Mouse (Mus musculus) T-helper 17 cell (primary cell): ENCODE results near the gene Ubxn1.

Source experiments
- in situ Hi-C, 2 experiments: fragments of 300-600 bp; cut with MboI, MseI; formaldehyde crosslinking; loops; 1 replicate in 1 of 2; 2 replicates in 1 of 2; pipeline ENCODE4 v1.15.1; 2025; ENCODE audit warnings: high pct_unique_total_duplicates in 2 of 2

Gene Ubxn1

DNA sequence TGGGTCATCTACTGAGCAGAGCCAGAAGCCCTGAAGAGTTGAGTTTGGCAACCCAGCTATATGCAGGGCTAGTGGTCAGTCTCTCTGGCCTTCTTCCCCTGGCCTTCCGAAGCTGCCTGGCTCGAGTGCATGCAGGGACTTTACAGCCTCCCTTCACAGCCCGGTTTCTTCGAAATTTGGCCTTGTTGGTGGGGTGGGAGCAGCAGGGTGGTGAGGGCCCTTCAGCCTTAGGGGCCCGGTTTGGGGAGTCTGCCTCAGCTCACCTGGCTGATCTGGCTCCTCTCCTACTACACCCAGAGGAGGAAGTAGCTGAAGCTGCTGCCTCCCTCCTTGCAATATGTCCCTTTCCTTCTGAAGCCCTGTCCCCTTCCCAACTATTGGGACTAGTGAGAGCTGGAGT, 24.9 kb downstream of the Ubxn1 start:
- in situ Hi-C loops = loop anchor here (5.0 kb wide), 2 partner anchors 74 to 79 kb away; partner anchors contain the start of genes Hnrnpul2 (in 1 of the 2) and Ttc9c (in 1 of the 2)

DNA sequence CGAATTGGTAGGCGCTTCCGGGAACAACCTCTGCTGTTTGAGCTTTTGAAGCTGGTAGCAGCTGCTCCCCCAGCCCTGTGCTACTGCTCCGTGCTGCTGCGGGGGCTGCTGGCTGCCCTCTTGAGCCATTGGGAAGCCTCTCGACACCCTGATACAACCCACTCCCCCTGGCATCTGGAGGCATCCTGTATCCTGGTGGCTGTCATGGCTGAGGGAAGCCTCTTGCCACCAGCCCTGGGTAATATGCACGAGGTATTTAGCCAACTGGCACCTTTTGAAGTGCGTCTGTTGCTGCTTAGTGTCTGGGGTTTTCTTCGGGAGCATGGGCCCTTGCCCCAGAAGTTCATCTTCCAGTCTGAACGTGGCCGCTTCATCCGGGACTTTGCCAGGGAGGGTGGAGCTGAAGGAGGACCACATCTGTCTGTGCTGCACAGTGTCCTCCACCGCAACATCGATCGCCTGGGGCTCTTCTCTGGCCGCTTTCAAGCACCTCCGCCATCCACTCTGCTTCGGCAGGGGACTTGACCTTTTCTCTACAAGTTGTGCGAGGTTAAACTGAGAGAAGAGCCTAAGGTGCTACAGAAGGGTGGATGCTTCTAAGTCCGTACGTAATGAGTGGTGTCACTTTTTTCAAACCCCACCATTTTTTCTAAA, 26.0 kb downstream of the Ubxn1 start:
- in situ Hi-C loops = loop anchor here (5.0 kb wide), 2 partner anchors 75 to 80 kb away; partner anchors contain the start of genes Hnrnpul2 (in 1 of the 2) and Ttc9c (in 1 of the 2)

DNA sequence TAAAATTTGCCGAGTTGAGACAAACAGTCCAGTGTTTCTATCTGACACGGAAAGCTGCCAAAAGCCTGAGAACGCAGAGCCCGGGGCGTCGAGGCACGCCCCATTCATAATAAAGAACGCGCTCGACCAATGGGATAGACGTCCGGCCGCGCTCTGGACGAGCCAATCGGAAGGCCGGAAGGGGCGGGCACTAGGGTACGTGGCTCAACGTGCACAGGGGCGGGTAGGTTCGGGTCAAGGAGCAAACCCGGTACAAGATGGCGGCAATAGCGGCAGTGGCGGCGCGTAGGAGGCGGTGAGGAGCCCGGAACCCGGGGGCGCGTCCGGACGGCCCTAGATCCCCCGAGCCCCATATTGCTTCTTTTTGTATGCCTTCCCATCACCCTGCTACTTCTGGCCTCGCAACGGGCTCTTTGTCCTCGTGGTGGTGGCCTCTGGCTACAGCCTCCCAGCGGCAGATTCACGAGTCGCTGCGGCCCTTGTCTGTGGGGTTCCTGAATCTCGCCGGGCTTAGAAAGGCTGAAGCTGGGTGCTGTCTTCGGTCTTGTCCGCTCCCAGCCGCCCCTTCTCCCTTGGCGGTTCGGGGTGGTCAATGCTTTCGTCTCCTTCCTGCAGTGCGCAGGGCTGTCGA, 26.7 kb downstream of the Ubxn1 start, which contains the start of gene Ganab:
Gene Ganab (plus strand): TSS at position 207 of the 631 bp plus-strand sequence.
- in situ Hi-C loops = loop anchor here (5.0 kb wide), 2 partner anchors 76 to 81 kb away; partner anchors contain the start of genes Hnrnpul2 (in 1 of the 2) and Ttc9c (in 1 of the 2)

DNA sequence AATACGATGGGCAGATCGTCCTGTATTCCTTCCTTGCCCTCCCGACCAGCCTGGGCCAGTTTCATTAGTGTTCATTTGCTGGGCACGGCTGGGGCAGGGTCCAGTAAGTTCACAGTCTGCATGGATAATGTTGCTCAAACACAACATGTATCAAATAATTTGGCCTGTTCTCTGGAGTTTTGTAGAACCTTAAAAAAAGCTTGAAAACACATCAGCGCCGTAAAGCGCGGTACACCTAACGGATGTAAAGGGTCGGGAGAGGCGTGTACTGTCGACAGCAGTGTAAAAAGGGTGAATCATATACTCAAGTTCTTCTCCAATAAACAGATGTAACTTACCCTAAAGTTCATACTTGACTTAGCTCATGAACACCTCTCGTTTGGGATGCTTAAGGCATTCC, 27.3 kb downstream of the Ubxn1 start:
- in situ Hi-C loops = loop anchor here (5.0 kb wide), 2 partner anchors 76 to 81 kb away; partner anchors contain the start of genes Hnrnpul2 (in 1 of the 2) and Ttc9c (in 1 of the 2)

DNA sequence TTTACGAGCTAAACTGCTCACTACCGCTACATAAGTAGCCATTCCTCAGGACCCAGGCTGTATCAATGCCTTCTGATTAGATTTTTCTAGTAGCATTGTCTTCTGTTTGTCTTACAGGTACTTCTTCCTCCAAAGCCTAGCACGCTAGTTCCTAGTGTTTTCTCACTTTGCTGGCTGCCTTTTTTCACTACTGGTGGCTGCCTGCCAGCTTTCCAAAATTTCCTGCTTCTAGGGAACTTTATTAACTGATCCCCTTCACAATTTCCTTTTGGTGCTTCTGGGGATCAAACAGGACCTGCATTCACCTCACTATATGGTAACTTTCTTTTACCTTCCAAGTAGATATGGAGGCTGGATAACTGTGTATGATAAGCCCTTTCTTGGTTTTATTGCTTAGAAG, 27.8 kb downstream of the Ubxn1 start:
- in situ Hi-C loops = loop anchor here (5.0 kb wide), 2 partner anchors 77 to 82 kb away; partner anchors contain the start of genes Hnrnpul2 (in 1 of the 2) and Ttc9c (in 1 of the 2)

DNA sequence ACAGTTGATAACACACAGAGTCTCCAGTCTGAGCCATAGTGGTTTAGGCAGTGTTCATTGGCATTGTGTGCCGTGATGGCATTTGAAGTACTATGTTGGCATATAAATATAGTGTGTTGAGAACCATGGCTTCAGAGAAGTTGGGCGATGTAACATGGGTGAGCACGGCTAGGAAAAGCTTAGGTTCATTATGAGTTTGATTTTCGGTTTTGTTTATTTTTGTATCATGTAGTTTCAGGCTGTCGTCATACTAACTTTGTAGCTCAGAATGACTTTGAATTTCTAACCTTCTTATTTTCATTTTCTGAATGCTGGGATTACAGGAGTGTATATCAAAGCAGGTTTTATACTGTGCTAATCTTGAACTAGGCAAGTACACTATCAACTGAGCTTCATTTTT, 32.1 kb downstream of the Ubxn1 start:
- in situ Hi-C loops = loop anchor here (25.0 kb wide), 2 partner anchors 1891 to 1916 kb away; partner anchors contain the start of genes Dnajc4 (in 1 of the 2), Fermt3 (in 1 of the 2), Fkbp2 (in 1 of the 2) and Nudt22 (in 1 of the 2)

DNA sequence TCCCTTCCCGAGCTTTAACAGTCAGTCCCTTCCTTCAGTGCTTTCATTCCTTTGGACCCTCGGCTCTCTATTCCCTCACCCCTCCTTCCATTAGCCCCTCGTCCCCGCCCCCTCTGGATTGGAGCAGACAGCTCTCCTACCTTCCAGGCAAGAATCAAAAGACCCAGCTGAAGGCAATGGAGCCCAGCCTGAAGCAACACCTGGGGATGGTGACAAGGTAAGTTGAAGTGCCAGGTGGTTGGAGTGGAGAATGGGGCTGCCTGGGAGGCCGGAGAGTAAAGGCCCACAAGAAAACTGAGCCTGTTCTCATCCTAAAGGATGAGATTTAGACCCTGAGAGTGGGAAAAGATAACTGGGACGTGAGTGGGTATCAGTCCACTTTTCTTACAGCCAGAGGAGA, 37.2 kb downstream of the Ubxn1 start:
- in situ Hi-C loops = loop anchor here (25.0 kb wide), 2 partner anchors 1896 to 1921 kb away; partner anchors contain the start of genes Dnajc4 (in 1 of the 2), Fermt3 (in 1 of the 2), Fkbp2 (in 1 of the 2) and Nudt22 (in 1 of the 2)

DNA sequence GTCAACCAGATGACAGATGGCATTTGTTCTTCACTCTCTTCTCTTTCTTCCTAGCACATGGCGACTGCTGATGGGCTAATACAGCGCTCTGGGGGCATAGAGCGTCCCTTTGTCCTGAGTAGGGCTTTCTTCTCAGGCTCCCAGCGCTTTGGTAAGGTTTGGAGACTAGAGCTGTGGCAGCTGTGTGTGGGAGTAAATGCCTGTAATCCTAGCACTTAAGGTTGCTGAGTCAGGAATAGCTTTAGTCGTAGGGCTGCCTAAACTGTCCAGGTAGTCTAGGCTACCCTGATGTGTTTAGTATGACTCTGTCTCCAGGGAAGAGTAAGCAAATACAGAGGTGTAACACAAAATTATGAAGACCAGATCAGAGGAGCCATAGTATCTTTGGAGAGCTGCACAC, 40.5 kb downstream of the Ubxn1 start:
- in situ Hi-C loops = loop anchor here (25.0 kb wide), 2 partner anchors 1900 to 1925 kb away; partner anchors contain the start of genes Dnajc4 (in 1 of the 2), Fermt3 (in 1 of the 2), Fkbp2 (in 1 of the 2) and Nudt22 (in 1 of the 2)

DNA sequence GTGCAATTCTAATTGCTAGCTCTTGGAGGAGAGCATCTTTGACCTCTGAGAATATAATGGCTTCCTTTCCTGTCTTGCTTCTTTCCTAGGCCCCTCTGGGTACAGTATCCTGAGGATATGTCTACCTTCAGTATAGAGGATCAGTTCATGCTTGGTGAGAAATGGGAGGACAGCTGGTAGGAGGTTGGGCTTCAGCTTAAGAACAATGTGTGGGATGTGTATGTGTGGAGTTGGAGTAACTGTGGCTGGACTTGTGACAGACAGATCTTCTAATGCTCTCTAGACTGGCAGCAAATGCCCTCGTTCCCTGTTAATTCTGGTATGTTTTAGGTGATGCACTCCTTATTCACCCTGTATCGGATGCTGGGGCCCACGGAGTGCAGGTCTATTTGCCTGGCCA, 42.9 kb downstream of the Ubxn1 start:
- in situ Hi-C loops = loop anchor here (25.0 kb wide), 2 partner anchors 1902 to 1927 kb away; partner anchors contain the start of genes Dnajc4 (in 1 of the 2), Fermt3 (in 1 of the 2), Fkbp2 (in 1 of the 2) and Nudt22 (in 1 of the 2)

DNA sequence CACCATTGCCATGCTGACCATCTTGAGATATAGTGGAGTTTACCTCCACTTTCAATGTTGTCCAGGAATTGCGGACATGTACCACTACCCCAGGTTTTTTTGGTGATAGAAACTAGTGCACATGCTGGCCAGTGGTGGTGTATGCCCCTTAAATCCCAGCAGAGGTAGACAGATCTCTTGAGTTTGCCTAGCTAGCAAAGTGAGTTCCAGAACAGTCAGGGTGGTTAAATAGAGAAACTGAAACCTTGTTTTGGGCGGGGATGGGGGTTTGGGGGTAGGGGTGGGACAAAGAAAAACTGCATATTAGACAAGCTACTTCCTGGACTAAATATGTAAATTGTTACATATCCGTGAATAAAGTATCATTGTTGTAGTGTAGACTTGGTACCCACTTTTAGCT, 47.7 kb downstream of the Ubxn1 start:
- in situ Hi-C loops = loop anchor here (25.0 kb wide), 2 partner anchors 1907 to 1932 kb away; partner anchors contain the start of genes Dnajc4 (in 1 of the 2), Fermt3 (in 1 of the 2), Fkbp2 (in 1 of the 2) and Nudt22 (in 1 of the 2)

DNA sequence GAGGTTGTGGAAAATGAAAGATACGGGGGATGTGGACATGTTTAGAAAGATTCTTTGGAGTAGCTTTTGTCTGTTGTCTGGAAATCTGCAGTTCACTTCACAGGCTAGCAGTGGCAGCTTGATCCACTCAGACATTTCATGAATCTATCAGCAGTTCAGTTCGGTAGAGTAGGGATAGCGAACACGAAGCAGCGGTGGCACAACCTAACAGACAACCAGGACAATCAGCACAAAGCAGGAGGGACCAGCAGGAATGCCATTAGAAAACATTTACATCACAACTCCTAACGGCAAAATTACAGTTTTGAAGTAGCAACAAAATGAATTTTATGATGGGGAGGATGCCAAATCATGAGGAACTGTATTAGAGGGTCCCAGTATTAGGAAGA, 48.4 kb downstream of the Ubxn1 start:
- in situ Hi-C loops = loop anchor here (25.0 kb wide), 2 partner anchors 1907 to 1932 kb away; partner anchors contain the start of genes Dnajc4 (in 1 of the 2), Fermt3 (in 1 of the 2), Fkbp2 (in 1 of the 2) and Nudt22 (in 1 of the 2)

DNA sequence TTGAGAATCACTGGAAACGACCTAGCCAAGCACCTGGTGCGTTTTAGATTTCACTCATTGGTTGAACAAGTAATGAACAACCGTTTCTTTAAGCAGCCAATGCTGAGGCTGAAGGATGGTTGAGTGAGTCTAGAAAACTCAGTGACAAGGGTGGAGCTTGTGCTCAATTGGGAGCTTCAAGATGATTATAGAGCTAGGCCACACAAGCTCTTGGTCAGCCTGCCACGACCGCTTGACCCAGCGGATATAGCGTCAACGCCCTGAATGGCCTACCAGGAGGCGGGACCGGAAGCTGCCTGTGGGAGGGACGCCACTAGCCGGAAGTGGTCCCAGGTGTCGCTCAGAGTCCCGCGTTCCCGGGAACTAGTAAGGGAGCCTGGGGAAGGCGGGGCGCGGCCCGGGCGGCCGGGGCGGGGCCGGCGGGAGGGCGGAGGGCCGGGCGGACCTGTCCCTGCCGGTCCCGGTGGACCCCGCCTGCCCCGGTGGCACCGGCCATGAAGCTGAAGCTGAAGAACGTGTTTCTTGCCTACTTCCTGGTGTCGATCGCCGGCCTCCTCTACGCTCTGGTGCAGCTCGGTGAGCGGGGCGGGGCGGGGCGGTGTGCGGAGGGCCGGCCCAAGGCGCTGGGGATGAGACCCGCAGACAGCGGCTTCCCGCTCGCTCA, 48.9 kb downstream of the Ubxn1 start, which contains the start of gene B3gat3:
Gene B3gat3 (plus strand): TSS at position 302 of the 664 bp plus-strand sequence.
- in situ Hi-C loops = loop anchor here (25.0 kb wide), 2 partner anchors 1908 to 1933 kb away; partner anchors contain the start of genes Dnajc4 (in 1 of the 2), Fermt3 (in 1 of the 2), Fkbp2 (in 1 of the 2) and Nudt22 (in 1 of the 2)

DNA sequence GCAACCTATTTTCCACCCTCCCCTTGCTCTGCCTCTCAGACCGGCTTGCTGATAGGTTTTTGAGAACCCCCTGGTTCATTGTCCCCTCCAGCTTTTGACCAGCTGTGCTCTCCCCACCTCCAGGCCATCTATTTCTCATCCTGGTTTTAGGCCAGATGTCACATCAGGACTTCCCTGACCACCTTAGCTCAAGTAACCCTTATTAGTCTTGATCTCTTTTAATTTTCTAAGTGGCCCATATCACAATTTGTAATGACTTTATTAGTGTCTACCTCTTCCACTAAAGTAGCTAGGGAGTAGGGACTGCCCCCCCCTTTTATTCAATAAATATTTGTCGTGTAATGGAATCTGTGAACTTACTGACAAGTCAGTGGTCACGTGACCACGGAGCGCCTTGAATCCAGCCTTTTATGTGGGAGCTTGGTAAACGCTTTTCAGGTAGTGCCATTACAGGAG, 49.6 kb downstream of the Ubxn1 start:
- in situ Hi-C loops = loop anchor here (25.0 kb wide), 2 partner anchors 1909 to 1934 kb away; partner anchors contain the start of genes Dnajc4 (in 1 of the 2), Fermt3 (in 1 of the 2), Fkbp2 (in 1 of the 2) and Nudt22 (in 1 of the 2)

DNA sequence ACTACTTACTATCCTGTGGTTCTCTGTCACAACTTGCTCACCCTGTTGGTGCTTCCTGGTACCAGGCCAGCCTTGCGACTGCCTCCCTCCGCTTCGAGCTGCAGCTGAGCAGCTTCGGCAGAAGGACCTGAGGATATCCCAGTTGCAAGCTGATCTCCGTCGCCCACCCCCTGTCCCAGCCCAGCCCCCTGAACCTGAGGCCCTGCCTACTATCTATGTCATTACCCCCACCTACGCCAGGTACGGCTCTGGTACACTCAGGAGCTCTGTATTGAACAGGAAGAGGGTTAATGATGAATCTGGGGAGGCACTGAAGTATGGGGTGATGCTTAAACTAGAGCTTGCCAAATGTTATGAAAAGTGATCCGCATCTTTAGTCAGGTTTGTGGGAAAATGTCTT, 50.4 kb downstream of the Ubxn1 start:
- in situ Hi-C loops = loop anchor here (25.0 kb wide), 2 partner anchors 1909 to 1934 kb away; partner anchors contain the start of genes Dnajc4 (in 1 of the 2), Fermt3 (in 1 of the 2), Fkbp2 (in 1 of the 2) and Nudt22 (in 1 of the 2)
